In the genomic region with DNA sequence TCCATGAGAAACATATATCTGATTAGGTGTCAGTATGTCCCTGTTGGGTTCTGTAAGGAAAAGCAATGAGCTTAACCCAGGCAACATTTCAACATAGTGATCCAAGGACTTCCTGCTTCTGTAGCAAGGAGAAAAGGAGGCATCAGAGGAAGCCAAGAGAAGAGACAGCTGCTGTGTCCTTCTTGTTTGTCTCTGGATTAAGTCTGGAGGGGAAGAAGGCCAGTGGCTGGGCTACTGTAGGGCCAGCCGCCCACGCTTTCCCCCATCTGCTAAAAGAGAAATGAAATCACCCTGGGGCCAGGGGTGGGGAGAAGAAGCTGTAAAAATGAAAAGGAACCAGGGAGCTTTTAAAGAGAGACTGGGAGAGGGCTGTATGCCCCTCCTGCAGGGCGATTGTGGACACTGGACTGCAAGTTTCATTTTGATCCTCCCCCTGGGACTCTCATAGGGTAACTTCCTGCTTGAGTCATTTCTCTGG, we compare ENCODE assay signal across 8 mouse cellular contexts. TPM values are rescaled to one million over a fixed set of nuclear protein-coding genes. Genes with fewer than 3 reads are reported as not detected.
DNase-seq lines count a peak whose midpoint lies in the region; ATAC-seq and TF ChIP-seq lines count a peak whose summit lies in the region.

No protein-coding gene starts in this region.

- dilution Hi-C loops in CH12.LX (cut with MboI; ENCODE audit: extremely low pct_ligation_motif_present, extremely low pct_unique_long_range_greater_than_20kb, low sequenced_read_pairs) = no loop called here

- in situ Hi-C loops in CH12.LX (cut with MboI; ENCODE audit: low pct_ligation_motif_present, low pct_unique_long_range_greater_than_20kb, low sequenced_read_pairs) = no loop called here

- no peak overlapping the region for H3K9ac ChIP-seq in CH12.LX (ENCODE audit: insufficient read depth, low read depth)
- H3K9ac ChIP-seq in lung, embryonic 16.5 days (ENCODE audit: low read length) = peak overlapping the region; percentile 45; the same call in 1 of the 2 replicates

- no peak overlapping the region for H3K27ac ChIP-seq in CH12.LX (ENCODE audit: insufficient read depth, low read depth)
- H3K27ac ChIP-seq in lung, embryonic 16.5 days (ENCODE audit: low read length) = peak overlapping the region; percentile 91

- no peak overlapping the region for H3K4me2 ChIP-seq in CH12.LX (ENCODE audit: insufficient read depth, low read depth, poor library complexity, severe bottlenecking)
- H3K4me2 ChIP-seq in lung, embryonic 16.5 days (ENCODE audit: low read depth, low read length) = no peak overlapping the region

- 36% methylated on average over 3 of the region's 3 CpGs for WGBS in lung, embryonic 16.5 days

- H3K27me3 ChIP-seq in CH12.LX (replicated peaks) = no peaks in the 10 kb centered on the region
- H3K27me3 ChIP-seq in lung, embryonic 16.5 days (ENCODE audit: control insufficient read depth, insufficient read depth, low read depth, low read length) = no peaks in the 10 kb centered on the region

- no peaks in the 10 kb centered on the region for H3K79me2 ChIP-seq in CH12.LX (replicated peaks; ENCODE audit: control insufficient read depth, extremely low read depth, insufficient read depth, poor library complexity, severe bottlenecking)

- intact Hi-C loops in heart, postnatal 14 days (cut with DNase I) = no loop called here

- H3K4me3 ChIP-seq in CH12.LX (replicated peaks in 1 of 3; ENCODE audit: low read depth in 2 of 3, low read length in 2 of 3, poor library complexity in 1 of 3) = no peak overlapping the region
- H3K4me3 ChIP-seq in lung, embryonic 16.5 days (ENCODE audit: low read length) = no peak overlapping the region

- no peak for TF ChIP-seq RAD21 in CH12.LX (IDR thresholded peaks at IDR 0.05; ENCODE audit: low read depth, low read length)

- peaks cover 26 to 54% of the 10 kb centered on the region in 2 experiments for H3K4me1 ChIP-seq in CH12.LX (ENCODE audit: control insufficient read depth in 1 of 2, insufficient read depth in 2 of 2)
- H3K4me1 ChIP-seq in lung, embryonic 16.5 days (replicated peaks; ENCODE audit: control insufficient read depth, insufficient read depth, low read length) = peaks cover 14% of the 10 kb centered on the region

- no peaks in the 10 kb centered on the region for H3K36me3 ChIP-seq in CH12.LX (replicated peaks in 1 of 2; ENCODE audit: control insufficient read depth in 1 of 2, insufficient read depth in 1 of 2, low read length in 1 of 2)
- H3K36me3 ChIP-seq in lung, embryonic 16.5 days (ENCODE audit: control insufficient read depth, insufficient read depth, low read length) = no peaks in the 10 kb centered on the region

- DNase-seq in CH12.LX (ENCODE audit: extremely low read depth) = peak; percentile 18
- DNase-seq in heart, postnatal 14 days = peak; percentile 75 to 77
- no peak for DNase-seq in thymus, postnatal 0 days (ENCODE audit: low spot score)
- DNase-seq in cerebellum, postnatal 25 days = no peak
- no peak for DNase-seq in frontal cortex, postnatal 10 days (ENCODE audit: low spot score in 2 of 2)
- no peak for DNase-seq in urinary bladder, adult 2 months (ENCODE audit: low spot score)

- 0 out of 2 replicates have a peak, but pooled peaks have one; percentile 18 for ATAC-seq in common myeloid progenitor, adult 5-6 weeks (replicated peaks; ENCODE audit: low read depth, poor library complexity, severe bottlenecking)
- peak; percentile 85 for ATAC-seq in lung, embryonic 16.5 days (ENCODE audit: low read depth)

- H3K9me3 ChIP-seq in CH12.LX (replicated peaks; ENCODE audit: low read length) = peaks cover 9% of the 10 kb centered on the region
- peaks cover 4% of the 10 kb centered on the region; the same call in 1 of the 2 replicates for H3K9me3 ChIP-seq in lung, embryonic 16.5 days (ENCODE audit: control insufficient read depth, low read length)

- TF ChIP-seq CTCF in CH12.LX (conservative IDR thresholded peaks at IDR 0.05 in 1 of 2, IDR thresholded peaks at IDR 0.05 in 1 of 2; ENCODE audit: low read depth in 2 of 2, low read length in 2 of 2) = no peak

- no peak for TF ChIP-seq POLR2A in CH12.LX (IDR thresholded peaks at IDR 0.05; ENCODE audit: low read depth, low read length)

- TF ChIP-seq EP300 in CH12.LX (IDR thresholded peaks at IDR 0.05; ENCODE audit: low read length) = 0 out of 2 replicates have a peak, but pooled peaks have one; percentile 48

TF ChIP-seq in CH12.LX, 34 proteins besides CTCF, POLR2A, EP300 and RAD21:
- peak; percentile 42; the same call in 1 of the 2 replicates for TF ChIP-seq ETS1 (conservative IDR thresholded peaks at IDR 0.05; ENCODE audit: low read depth, low read length)
- no peak for TF ChIP-seq POLR2AphosphoS2 (IDR thresholded peaks at IDR 0.05; ENCODE audit: low read depth, low read length)

RNA-seq across cellular contexts. Expression of a gene that starts 12.9 kb away (rescaled TPM):
- total RNA-seq in CH12.LX (2012; rRNA removed) = not detected in 2 replicates
- total RNA-seq in CH12.LX (2014; rRNA removed) = not detected in 2 replicates
- not detected in 2 replicates for polyA plus RNA-seq in CH12.LX (2012; ENCODE audit: insufficient read length, low read depth)
- 6.5 and 8.3 TPM in 2 replicates for total RNA-seq in common myeloid progenitor, adult 5-6 weeks (2017)
- total RNA-seq in heart, postnatal 14 days (2021) = 10 to 100 TPM; 36.5 to 37.6 TPM
- polyA plus RNA-seq in lung, embryonic 16.5 days (2015; fragmentation: Nextera tagmentation; extraction: Ambion mirVana) = 6.9 and 7.5 TPM in 2 replicates
- 1.4 and 1.8 TPM in 2 replicates for polyA plus RNA-seq in thymus, postnatal 0 days (2015; fragmentation: Nextera tagmentation; extraction: Ambion mirVana)
- 16.6 and 19.9 TPM in 2 replicates for polyA plus RNA-seq in urinary bladder, adult 2 months (2012; rRNA removed)

RNA-seq across cellular contexts. Expression of a gene that starts 30.9 kb away (rescaled TPM):
- total RNA-seq in CH12.LX (2012; rRNA removed) (not detected in 2 replicates), CH12.LX (2014; rRNA removed) (not detected in 2 replicates)
- polyA plus RNA-seq in CH12.LX (2012; ENCODE audit: insufficient read length, low read depth) = not detected in 2 replicates
- total RNA-seq in common myeloid progenitor, adult 5-6 weeks (2017) = not detected in 2 replicates
- 1 to 10 TPM; 2.1 to 2.9 TPM for total RNA-seq in heart, postnatal 14 days (2021)
- 2.9 and 3.6 TPM in 2 replicates for polyA plus RNA-seq in lung, embryonic 16.5 days (2015; fragmentation: Nextera tagmentation; extraction: Ambion mirVana)
- polyA plus RNA-seq in thymus, postnatal 0 days (2015; fragmentation: Nextera tagmentation; extraction: Ambion mirVana) = 0.06 and 0.18 TPM in 2 replicates
- 2.3 and 2.8 TPM in 2 replicates for polyA plus RNA-seq in urinary bladder, adult 2 months (2012; rRNA removed)

RNA-seq across cellular contexts. Expression of a gene that starts 54.3 kb away (rescaled TPM):
- total RNA-seq in CH12.LX (2012; rRNA removed) (43.6 and 54.2 TPM in 2 replicates), CH12.LX (2014; rRNA removed) (38.8 and 42.1 TPM in 2 replicates)
- 50.4 and 53.7 TPM in 2 replicates for polyA plus RNA-seq in CH12.LX (2012; ENCODE audit: insufficient read length, low read depth)
- 19.0 and 23.5 TPM in 2 replicates for total RNA-seq in common myeloid progenitor, adult 5-6 weeks (2017)
- total RNA-seq in heart, postnatal 14 days (2021) = 100 to 1,000 TPM in 1 of 2 experiments, 10 to 100 TPM in 1; 91.9 to 101 TPM
- polyA plus RNA-seq in lung, embryonic 16.5 days (2015; fragmentation: Nextera tagmentation; extraction: Ambion mirVana) = 116 and 117 TPM in 2 replicates
- polyA plus RNA-seq in thymus, postnatal 0 days (2015; fragmentation: Nextera tagmentation; extraction: Ambion mirVana) = 81.4 and 86.5 TPM in 2 replicates
- polyA plus RNA-seq in urinary bladder, adult 2 months (2012; rRNA removed) = 64.4 and 72.4 TPM in 2 replicates

Comparison
In these comparisons a context has a peak if more than half of its experiments do, and no peak if none do; other contexts are left out.
1. DNase-seq: peak in CH12.LX (single experiment) and heart, postnatal 14 days (2 of 2); none in thymus, postnatal 0 days (single experiment), cerebellum, postnatal 25 days (0 of 2), frontal cortex, postnatal 10 days (0 of 2) and urinary bladder, adult 2 months (single experiment).